Mouse (Mus musculus): ENCODE results near the gene Rph3a. TPM values are rescaled to one million over a fixed set of nuclear protein-coding genes. Genes with fewer than 3 reads are reported as not detected.

Gene Rph3a
- polyA plus RNA-seq, 1 experiment from 2014 or later: 0.10 TPM

DNA sequence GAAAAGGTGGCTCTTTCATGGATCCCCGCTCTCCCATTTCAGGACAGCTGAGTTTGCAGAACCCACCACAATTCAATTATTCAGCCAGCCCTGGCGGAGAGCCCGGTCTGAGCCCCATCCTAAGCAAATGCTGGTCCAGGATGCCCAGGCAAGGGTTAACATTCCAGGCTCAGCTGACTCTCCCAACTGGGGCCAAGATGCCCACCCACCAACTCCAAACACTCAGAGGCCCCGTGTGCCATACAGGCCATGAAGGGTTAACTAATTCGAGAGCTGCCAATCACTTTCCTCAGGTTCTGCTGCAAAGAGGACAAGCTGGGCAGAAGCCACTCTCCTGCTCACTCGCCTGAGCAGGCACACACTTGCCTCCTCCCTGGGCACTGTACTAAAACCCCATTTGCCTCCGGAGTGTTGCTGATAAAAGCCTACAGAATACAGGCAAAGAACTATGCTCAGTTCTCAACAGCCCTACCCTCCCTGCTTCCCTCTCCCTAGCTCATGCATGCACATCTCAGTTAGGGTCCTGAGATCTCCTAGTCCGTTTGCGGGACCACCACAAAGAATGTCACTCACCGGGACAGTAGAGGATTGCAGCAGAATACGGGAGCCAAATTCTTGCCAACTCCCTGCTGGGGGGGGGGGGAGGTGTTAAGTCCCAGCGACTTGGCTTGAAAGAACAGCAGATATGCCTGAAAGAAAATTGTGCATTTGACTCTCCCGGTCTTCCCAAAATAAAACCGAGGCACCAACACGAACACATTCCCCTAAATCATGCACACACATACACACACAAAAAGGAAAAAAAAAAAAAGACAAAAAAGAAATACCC lies 1.3 kb downstream of the Rph3a start:
- H3K27me3 ChIP-seq (ENCODE audit: low read depth, poor library complexity, severe bottlenecking): peaks cover 21% of the 10 kb centered on the region
- no peaks in the 10 kb centered on the region for H3K36me3 ChIP-seq
- H3K4me3 ChIP-seq: peak overlapping the region; percentile 45; the same call in 1 of the 2 replicates
- 10% methylated on average over 15 of the region's 15 CpGs for WGBS
- no peaks in the 10 kb centered on the region for H3K9me3 ChIP-seq (replicated peaks)
- H3K4me1 ChIP-seq: peaks cover 21% of the 10 kb centered on the region
- H3K27ac ChIP-seq (replicated peaks): no peak overlapping the region
- DNase-seq (ENCODE audit: low spot score): no peak

DNA sequence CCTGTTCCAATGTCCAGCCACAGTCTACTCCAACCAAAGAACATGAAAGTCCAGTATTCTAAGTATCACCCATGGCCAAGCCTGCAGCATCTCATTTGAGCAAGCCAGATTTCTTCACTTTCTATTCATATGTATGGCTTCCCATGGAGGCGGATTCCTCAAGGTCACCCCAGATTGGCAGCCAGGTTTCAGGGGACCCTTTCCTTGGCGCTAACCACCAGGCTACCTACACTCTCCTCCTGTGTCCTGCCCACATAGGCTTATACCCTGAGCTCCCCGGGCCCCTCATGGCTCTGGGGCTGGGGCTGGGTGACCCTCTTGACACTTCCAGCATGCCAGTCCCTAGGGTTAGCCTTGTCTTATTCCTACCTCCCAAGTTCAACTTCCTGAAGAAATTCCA lies 2.3 kb downstream of the Rph3a start:
- Histone ChIP-seq H3K27ac (replicated peaks) (no peak overlapping the region), H3K27me3 (ENCODE audit: low read depth, poor library complexity, severe bottlenecking) (peaks cover 21% of the 10 kb centered on the region)
- 80% methylated on average over 3 of the region's 3 CpGs for whole genome bisulfite sequencing

DNA sequence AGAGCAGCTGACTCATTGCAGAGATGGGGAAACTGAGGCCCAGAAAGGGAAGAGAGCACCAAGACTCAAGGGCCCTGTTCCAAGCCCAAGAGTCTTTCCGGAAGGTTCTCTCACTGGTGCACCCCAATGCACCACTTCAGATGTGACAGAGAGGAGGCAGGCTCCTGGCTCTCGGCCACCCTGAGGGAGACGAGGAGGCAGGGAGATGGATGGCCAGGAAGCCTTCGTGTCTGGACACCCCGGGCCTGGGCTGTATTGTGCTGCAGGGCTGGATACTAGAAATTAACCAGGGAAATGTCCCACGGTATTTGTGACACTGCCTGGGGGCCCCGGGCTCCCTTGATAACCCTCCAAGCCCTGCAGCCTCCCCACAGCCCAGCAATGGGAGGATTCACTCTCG lies 2.8 kb downstream of the Rph3a start:
- H3K4me3 ChIP-seq: no peak overlapping the region
- H3K27ac ChIP-seq (replicated peaks): no peak overlapping the region
- no peaks in the 10 kb centered on the region for H3K36me3 ChIP-seq
- DNase-seq (ENCODE audit: low spot score): no peak
- H3K27me3 ChIP-seq (ENCODE audit: low read depth, poor library complexity, severe bottlenecking): peaks cover 21% of the 10 kb centered on the region
- peaks cover 22% of the 10 kb centered on the region for H3K4me1 ChIP-seq
- no peaks in the 10 kb centered on the region for H3K9me3 ChIP-seq (replicated peaks)
- WGBS: 80% methylated on average over 8 of the region's 8 CpGs

More for the DNA sequence above, 2.3 kb downstream of the Rph3a start:
- no peaks in the 10 kb centered on the region for H3K36me3 ChIP-seq
- no peak overlapping the region for H3K4me3 ChIP-seq
- H3K9me3 ChIP-seq (replicated peaks): no peaks in the 10 kb centered on the region
- H3K4me1 ChIP-seq: peaks cover 22% of the 10 kb centered on the region
- no peak for DNase-seq (ENCODE audit: low spot score)

DNA sequence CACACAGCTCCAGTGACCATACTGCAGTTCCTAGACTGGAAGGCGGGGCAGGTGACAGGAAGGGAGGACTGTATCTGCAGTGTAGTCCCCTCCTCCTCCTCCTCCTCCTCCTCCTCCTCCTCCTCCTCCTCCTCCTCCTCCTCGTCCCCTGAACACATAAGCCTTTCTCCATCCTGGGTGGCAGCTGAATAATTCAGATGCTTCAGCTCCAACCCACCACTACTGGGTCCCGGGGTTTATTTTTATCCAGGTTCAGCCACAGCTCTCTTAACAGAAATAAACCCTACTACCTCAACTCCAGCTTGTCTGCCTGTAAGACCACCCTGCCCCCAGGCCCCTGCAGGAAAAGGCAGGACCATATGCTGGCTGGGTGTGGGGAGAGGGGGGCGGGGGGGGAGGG lies 3.7 kb downstream of the Rph3a start:
- Histone ChIP-seq H3K27ac (replicated peaks) (no peak overlapping the region), H3K27me3 (ENCODE audit: low read depth, poor library complexity, severe bottlenecking) (peaks cover 21% of the 10 kb centered on the region), H3K4me3 (no peak overlapping the region), H3K4me1 (peaks cover 22% of the 10 kb centered on the region), H3K36me3 (no peaks in the 10 kb centered on the region), H3K9me3 (replicated peaks) (no peaks in the 10 kb centered on the region)
- DNase-seq (ENCODE audit: low spot score): no peak
- WGBS: 52% methylated on average over 3 of the region's 4 CpGs

DNA sequence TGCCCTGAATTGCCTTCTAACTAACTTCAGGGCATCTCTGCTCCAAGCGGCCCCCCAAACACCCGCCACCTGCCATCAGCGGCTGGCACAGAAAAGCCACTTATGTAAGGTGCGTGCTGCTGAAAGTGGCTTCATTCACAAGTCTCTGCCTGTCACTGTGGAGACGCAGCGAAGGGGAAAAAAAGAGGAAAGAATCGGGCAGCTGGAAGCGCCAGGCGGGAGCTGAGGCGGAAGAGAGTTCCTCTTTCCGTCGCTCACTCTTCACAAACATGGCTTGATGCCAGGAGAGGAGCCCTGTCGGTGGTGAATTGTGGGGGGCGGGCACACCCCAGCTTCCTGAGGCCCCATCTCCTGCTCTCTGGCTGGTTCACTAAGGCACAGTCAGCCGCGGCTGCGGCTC lies 6.1 kb downstream of the Rph3a start:
- no peak for DNase-seq (ENCODE audit: low spot score)
- H3K4me3 ChIP-seq: no peak overlapping the region
- H3K4me1 ChIP-seq: peaks cover 10% of the 10 kb centered on the region
- 45% methylated on average over 17 of the region's 17 CpGs for WGBS
- H3K27me3 ChIP-seq (ENCODE audit: low read depth, poor library complexity, severe bottlenecking): peaks cover 8% of the 10 kb centered on the region
- H3K36me3 ChIP-seq: no peaks in the 10 kb centered on the region
- no peaks in the 10 kb centered on the region for H3K9me3 ChIP-seq (replicated peaks)
- no peak overlapping the region for H3K27ac ChIP-seq (replicated peaks)

DNA sequence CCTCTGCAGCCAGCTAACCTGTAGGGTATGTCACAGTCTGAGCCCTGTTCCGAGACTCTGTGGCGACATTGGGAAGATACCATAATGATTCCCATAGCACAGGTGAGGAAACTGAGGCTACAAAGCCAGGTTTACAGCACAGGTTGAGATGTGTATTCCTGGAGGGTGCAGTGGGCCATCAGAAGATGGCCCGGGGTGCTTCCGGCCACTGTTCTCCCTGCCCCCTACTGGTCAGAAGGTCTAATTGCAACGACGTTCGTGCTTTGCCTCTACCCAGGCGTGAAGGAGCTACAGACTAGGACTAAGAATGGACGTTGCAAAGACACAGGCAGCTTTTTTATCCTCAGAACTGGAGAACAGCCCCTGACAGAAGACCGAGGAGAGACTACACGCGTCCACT lies 10.3 kb downstream of the Rph3a start:
- H3K9me3 ChIP-seq (replicated peaks): no peaks in the 10 kb centered on the region
- H3K4me1 ChIP-seq: peaks cover 5% of the 10 kb centered on the region
- no peak overlapping the region for H3K27ac ChIP-seq (replicated peaks)
- no peak overlapping the region for H3K4me3 ChIP-seq
- no peaks in the 10 kb centered on the region for H3K27me3 ChIP-seq (ENCODE audit: low read depth, poor library complexity, severe bottlenecking)
- DNase-seq (ENCODE audit: low spot score): peak; percentile 29
- 36% methylated on average over 12 of the region's 12 CpGs for WGBS
- no peaks in the 10 kb centered on the region for H3K36me3 ChIP-seq

DNA sequence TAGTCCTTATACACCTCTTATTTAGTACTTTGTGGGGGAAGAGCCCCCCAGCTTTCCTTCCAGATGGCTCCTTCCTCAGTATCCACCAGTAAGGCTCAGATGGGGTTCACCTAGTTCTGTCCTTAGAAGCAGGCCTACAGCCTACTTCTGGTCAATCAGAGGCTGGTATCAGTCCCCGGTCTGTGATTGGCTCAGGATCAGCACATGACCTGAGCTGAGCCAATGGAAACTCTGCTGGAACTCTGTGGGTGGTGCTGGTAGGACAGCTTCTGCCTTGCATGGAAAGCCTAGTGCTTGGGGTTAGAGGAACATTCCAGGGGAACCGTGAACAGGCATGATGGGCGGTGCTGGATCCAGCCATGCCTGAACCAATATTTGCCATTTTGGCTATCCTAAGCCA lies 21.5 kb downstream of the Rph3a start:
- Histone ChIP-seq H3K4me1 (no peaks in the 10 kb centered on the region), H3K27me3 (ENCODE audit: low read depth, poor library complexity, severe bottlenecking) (no peaks in the 10 kb centered on the region), H3K27ac (replicated peaks) (no peak overlapping the region), H3K4me3 (no peak overlapping the region), H3K9me3 (replicated peaks) (no peaks in the 10 kb centered on the region), H3K36me3 (no peaks in the 10 kb centered on the region)
- 92% methylated on average over 3 of the region's 3 CpGs for WGBS
- no peak for DNase-seq (ENCODE audit: low spot score)

DNA sequence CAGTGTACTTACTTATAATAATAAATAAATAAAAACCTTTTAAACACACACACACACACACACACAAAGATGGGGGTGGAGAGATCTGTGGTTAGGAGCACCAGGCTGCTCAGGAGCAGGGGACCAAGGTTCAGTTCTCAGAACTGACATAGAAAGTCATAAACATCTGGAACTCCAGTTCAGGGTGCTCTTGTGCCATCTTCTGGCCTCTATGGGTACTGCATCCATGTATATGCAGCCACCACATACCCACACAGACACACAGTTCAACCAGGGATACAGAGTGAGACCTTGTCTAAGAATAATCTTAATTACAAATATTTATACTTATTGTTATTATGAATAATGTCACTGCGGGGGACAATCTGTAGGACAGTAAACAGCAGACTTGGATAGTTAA lies 26.9 kb downstream of the Rph3a start:
- Histone ChIP-seq H3K4me3 (no peak overlapping the region), H3K36me3 (no peaks in the 10 kb centered on the region), H3K27ac (replicated peaks) (no peak overlapping the region), H3K27me3 (ENCODE audit: low read depth, poor library complexity, severe bottlenecking) (no peaks in the 10 kb centered on the region), H3K9me3 (replicated peaks) (peaks cover 10% of the 10 kb centered on the region; the same call in 1 of the 2 replicates), H3K4me1 (no peaks in the 10 kb centered on the region)
- DNase-seq (ENCODE audit: low spot score): no peak
- 74% methylated on average over 1 of the region's 1 CpGs for WGBS

DNA sequence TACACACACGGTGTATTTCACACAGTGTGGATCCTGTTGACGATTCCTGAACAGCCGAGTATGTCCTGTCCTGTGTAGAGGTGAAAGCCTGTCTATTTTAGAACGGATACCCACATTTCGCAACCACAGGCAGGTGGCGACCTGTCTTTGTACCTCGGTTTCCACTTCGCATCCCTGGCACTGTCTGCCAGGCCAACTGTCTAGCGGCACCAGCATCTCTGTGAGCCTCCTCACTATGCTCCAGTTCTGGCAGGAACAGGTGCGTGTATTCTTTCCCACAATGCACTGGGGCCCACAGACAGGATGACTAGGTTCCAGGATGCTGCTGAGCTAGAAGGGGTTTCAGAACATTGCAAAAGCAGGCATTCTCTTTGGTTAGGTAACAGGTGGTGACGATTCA lies 28.7 kb downstream of the Rph3a start:
- peaks cover 10% of the 10 kb centered on the region; the same call in 1 of the 2 replicates for H3K9me3 ChIP-seq (replicated peaks)
- WGBS: 95% methylated on average over 11 of the region's 11 CpGs
- no peak for DNase-seq (ENCODE audit: low spot score)

DNA sequence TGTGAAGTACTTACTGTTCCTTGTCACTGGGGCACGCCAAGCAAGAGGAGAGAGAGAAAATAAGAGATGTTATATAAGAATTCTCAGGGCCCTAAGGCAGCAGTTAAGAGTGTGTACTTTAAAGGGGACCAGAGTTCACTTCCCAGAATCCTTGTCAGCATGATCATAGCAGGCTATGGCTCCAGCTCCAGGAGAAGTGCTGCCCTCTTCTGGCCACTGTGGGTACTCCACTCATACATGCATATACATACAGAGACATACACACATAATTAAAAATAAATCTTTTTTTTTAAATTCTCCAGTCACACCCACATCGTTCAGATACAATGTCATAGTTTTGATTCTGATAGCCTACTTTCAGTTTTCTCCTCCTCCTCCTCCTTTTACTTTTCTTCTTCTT lies 29.8 kb downstream of the Rph3a start:
- Histone ChIP-seq H3K36me3 (no peaks in the 10 kb centered on the region), H3K4me1 (0 out of 2 replicates have a peak, but pooled peaks cover 3% of the 10 kb centered on the region), H3K9me3 (replicated peaks) (peaks cover 10% of the 10 kb centered on the region; the same call in 1 of the 2 replicates), H3K4me3 (no peak overlapping the region), H3K27ac (replicated peaks) (no peak overlapping the region), H3K27me3 (ENCODE audit: low read depth, poor library complexity, severe bottlenecking) (no peaks in the 10 kb centered on the region)
- WGBS: 89% methylated on average over 2 of the region's 2 CpGs
- DNase-seq (ENCODE audit: low spot score): no peak

More for the DNA sequence above, 28.7 kb downstream of the Rph3a start:
- no peak overlapping the region for H3K4me3 ChIP-seq
- H3K27me3 ChIP-seq (ENCODE audit: low read depth, poor library complexity, severe bottlenecking): no peaks in the 10 kb centered on the region
- H3K36me3 ChIP-seq: no peaks in the 10 kb centered on the region
- no peaks in the 10 kb centered on the region for H3K4me1 ChIP-seq
- H3K27ac ChIP-seq (replicated peaks): no peak overlapping the region

DNA sequence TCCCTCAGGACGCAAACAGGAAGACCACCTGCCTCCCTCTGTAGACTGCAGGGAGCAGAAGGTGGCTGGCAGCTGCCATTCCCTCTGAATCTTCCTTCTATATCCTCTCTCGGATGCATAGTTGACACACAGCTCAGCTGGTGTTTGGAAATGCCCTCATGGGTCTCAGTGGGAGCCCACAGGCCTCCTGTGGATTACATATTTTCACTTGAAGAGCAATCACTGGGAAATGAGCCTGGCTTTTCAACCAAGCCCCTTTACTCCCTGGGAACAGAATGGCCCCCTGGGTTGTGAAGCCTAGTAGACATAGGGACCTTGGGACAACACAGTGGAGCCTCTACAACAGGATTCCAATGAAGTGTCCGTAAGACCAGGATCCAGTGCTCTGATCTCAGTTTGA lies 33.8 kb downstream of the Rph3a start:
- no peak for DNase-seq (ENCODE audit: low spot score)
- H3K27me3 ChIP-seq (ENCODE audit: low read depth, poor library complexity, severe bottlenecking): no peaks in the 10 kb centered on the region
- H3K4me1 ChIP-seq: 0 out of 2 replicates have a peak, but pooled peaks cover 3% of the 10 kb centered on the region
- peaks cover 6% of the 10 kb centered on the region; the same call in 1 of the 2 replicates for H3K9me3 ChIP-seq (replicated peaks)
- WGBS: 52% methylated on average over 3 of the region's 3 CpGs
- H3K36me3 ChIP-seq: no peaks in the 10 kb centered on the region
- H3K27ac ChIP-seq (replicated peaks): no peak overlapping the region
- H3K4me3 ChIP-seq: no peak overlapping the region

DNA sequence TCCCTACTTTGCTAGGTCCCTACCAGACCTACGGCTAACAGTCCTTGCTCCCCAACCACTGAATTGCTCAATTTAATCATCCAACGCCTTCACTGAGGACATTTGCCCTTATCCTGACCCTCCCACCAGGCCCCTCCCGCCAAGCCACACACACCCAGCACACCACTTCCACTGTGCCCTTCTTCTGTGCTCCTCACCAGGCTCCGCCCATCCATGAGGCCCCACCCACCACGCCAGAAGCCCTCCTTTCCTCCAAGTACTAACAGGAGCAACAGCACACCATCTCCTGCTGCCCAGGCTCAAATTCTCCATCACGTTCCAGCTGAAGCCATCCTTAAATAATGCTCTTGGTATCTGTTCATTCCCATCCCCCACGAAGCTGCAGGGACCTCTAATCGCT lies 35.4 kb downstream of the Rph3a start:
- Histone ChIP-seq H3K4me1 (0 out of 2 replicates have a peak, but pooled peaks cover 6% of the 10 kb centered on the region), H3K27me3 (ENCODE audit: low read depth, poor library complexity, severe bottlenecking) (no peaks in the 10 kb centered on the region), H3K27ac (replicated peaks) (no peak overlapping the region), H3K36me3 (no peaks in the 10 kb centered on the region), H3K9me3 (replicated peaks) (no peaks in the 10 kb centered on the region), H3K4me3 (no peak overlapping the region)
- 62% methylated on average over 8 of the region's 8 CpGs for WGBS
- no peak for DNase-seq (ENCODE audit: low spot score)

DNA sequence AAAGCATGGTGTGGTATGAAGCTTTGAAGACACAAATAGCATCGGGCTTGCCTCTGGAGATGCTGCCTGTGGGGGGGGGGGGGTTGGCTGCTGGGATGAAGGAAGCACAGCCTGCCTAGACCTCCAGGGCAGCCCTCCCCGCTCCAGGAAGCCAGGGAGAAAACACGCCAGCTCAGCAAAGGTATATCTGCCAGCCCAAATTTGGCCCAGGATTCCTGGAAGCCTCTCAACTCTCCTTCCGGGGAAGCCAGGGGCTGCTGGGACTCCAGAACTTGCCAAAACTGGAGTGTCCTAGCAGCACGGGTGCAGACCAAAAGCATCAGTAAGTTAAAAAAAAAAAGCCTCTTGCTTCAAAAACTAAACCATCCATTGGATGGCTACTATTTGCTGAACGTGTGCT lies 37.6 kb downstream of the Rph3a start:
- H3K9me3 ChIP-seq (replicated peaks): no peaks in the 10 kb centered on the region
- no peak for DNase-seq (ENCODE audit: low spot score)
- 78% methylated on average over 6 of the region's 6 CpGs for WGBS
- 0 out of 2 replicates have a peak, but pooled peaks cover 7% of the 10 kb centered on the region for H3K4me1 ChIP-seq
- H3K27ac ChIP-seq (replicated peaks): no peak overlapping the region
- H3K36me3 ChIP-seq: no peaks in the 10 kb centered on the region
- H3K27me3 ChIP-seq (ENCODE audit: low read depth, poor library complexity, severe bottlenecking): no peaks in the 10 kb centered on the region
- no peak overlapping the region for H3K4me3 ChIP-seq
